Mouse (Mus musculus): Measurements from ENCODE around the gene Fam208a. TPM values are rescaled to one million over a fixed set of nuclear protein-coding genes. Genes with fewer than 3 reads are reported as not detected.

Fam208a gene
- polyA plus RNA-seq, 1 experiment from 2014 or later, result 10.9 TPM

- H3K4me3 ChIP-seq (ENCODE audit: low read length), result no peak overlapping the region
- no peaks in the 10 kb centered on the region for H3K27me3 ChIP-seq (replicated peaks; ENCODE audit: control insufficient read depth, insufficient read depth, low read length)
- H3K9ac ChIP-seq (ENCODE audit: low read depth, low read length), result no peak overlapping the region
- no peaks in the 10 kb centered on the region for H3K4me1 ChIP-seq (ENCODE audit: control insufficient read depth, insufficient read depth, low read depth, low read length)
- H3K36me3 ChIP-seq (ENCODE audit: control insufficient read depth, insufficient read depth, low read length), result no peaks in the 10 kb centered on the region
- H3K4me2 ChIP-seq (ENCODE audit: low read length), result no peak overlapping the region
- ATAC-seq, result no peak
- H3K27ac ChIP-seq (ENCODE audit: low read depth, low read length), result no peak overlapping the region
- WGBS, result 97% methylated on average over 2 of the region's 2 CpGs
- H3K9me3 ChIP-seq (ENCODE audit: control insufficient read depth, low read length), result no peaks in the 10 kb centered on the region
Observed at GRCm38 (mm10) chr14:27392660-27393059, 36.0 kb upstream of the Fam208a start.

- ATAC-seq, result no peak
- Histone ChIP-seq H3K27ac (ENCODE audit: low read depth, low read length) (no peak overlapping the region), H3K4me2 (ENCODE audit: low read length) (no peak overlapping the region), H3K9ac (ENCODE audit: low read depth, low read length) (no peak overlapping the region), H3K9me3 (ENCODE audit: control insufficient read depth, low read length) (no peaks in the 10 kb centered on the region), H3K27me3 (replicated peaks; ENCODE audit: control insufficient read depth, insufficient read depth, low read length) (no peaks in the 10 kb centered on the region), H3K4me1 (ENCODE audit: control insufficient read depth, insufficient read depth, low read depth, low read length) (no peaks in the 10 kb centered on the region), H3K36me3 (ENCODE audit: control insufficient read depth, insufficient read depth, low read length) (no peaks in the 10 kb centered on the region), H3K4me3 (ENCODE audit: low read length) (no peak overlapping the region)
- WGBS, result 71% methylated on average over 10 of the region's 10 CpGs
Observed at GRCm38 (mm10) chr14:27393806-27394205, 34.8 kb upstream of the Fam208a start.

- H3K36me3 ChIP-seq (ENCODE audit: control insufficient read depth, insufficient read depth, low read length), result no peaks in the 10 kb centered on the region
- no peak overlapping the region for H3K9ac ChIP-seq (ENCODE audit: low read depth, low read length)
- ATAC-seq, result no peak
- no peak overlapping the region for H3K4me3 ChIP-seq (ENCODE audit: low read length)
- H3K9me3 ChIP-seq (ENCODE audit: control insufficient read depth, low read length), result no peaks in the 10 kb centered on the region
- no peaks in the 10 kb centered on the region for H3K4me1 ChIP-seq (ENCODE audit: control insufficient read depth, insufficient read depth, low read depth, low read length)
- no peak overlapping the region for H3K27ac ChIP-seq (ENCODE audit: low read depth, low read length)
- WGBS, result 80% methylated on average over 7 of the region's 7 CpGs
- H3K27me3 ChIP-seq (replicated peaks; ENCODE audit: control insufficient read depth, insufficient read depth, low read length), result no peaks in the 10 kb centered on the region
- no peak overlapping the region for H3K4me2 ChIP-seq (ENCODE audit: low read length)
Observed at GRCm38 (mm10) chr14:27396424-27396823, 32.2 kb upstream of the Fam208a start.

GRCm38 (mm10) chr14:27397526-27397925, 31.1 kb upstream of the Fam208a start:
- Histone ChIP-seq H3K4me2 (ENCODE audit: low read length) (no peak overlapping the region), H3K27me3 (replicated peaks; ENCODE audit: control insufficient read depth, insufficient read depth, low read length) (no peaks in the 10 kb centered on the region), H3K9me3 (ENCODE audit: control insufficient read depth, low read length) (no peaks in the 10 kb centered on the region), H3K9ac (ENCODE audit: low read depth, low read length) (no peak overlapping the region), H3K4me3 (ENCODE audit: low read length) (no peak overlapping the region), H3K36me3 (ENCODE audit: control insufficient read depth, insufficient read depth, low read length) (no peaks in the 10 kb centered on the region), H3K4me1 (ENCODE audit: control insufficient read depth, insufficient read depth, low read depth, low read length) (no peaks in the 10 kb centered on the region), H3K27ac (ENCODE audit: low read depth, low read length) (no peak overlapping the region)
- 76% methylated on average over 6 of the region's 6 CpGs for WGBS
- no peak for ATAC-seq

GRCm38 (mm10) chr14:27400495-27400894, 28.1 kb upstream of the Fam208a start:
- H3K4me1 ChIP-seq (ENCODE audit: control insufficient read depth, insufficient read depth, low read depth, low read length), result no peaks in the 10 kb centered on the region
- no peak overlapping the region for H3K4me2 ChIP-seq (ENCODE audit: low read length)
- 90% methylated on average over 6 of the region's 6 CpGs for WGBS
- no peak for ATAC-seq
- H3K27ac ChIP-seq (ENCODE audit: low read depth, low read length), result no peak overlapping the region
- H3K9ac ChIP-seq (ENCODE audit: low read depth, low read length), result no peak overlapping the region
- no peaks in the 10 kb centered on the region for H3K9me3 ChIP-seq (ENCODE audit: control insufficient read depth, low read length)
- no peaks in the 10 kb centered on the region for H3K27me3 ChIP-seq (replicated peaks; ENCODE audit: control insufficient read depth, insufficient read depth, low read length)
- H3K36me3 ChIP-seq (ENCODE audit: control insufficient read depth, insufficient read depth, low read length), result no peaks in the 10 kb centered on the region
- H3K4me3 ChIP-seq (ENCODE audit: low read length), result no peak overlapping the region

GRCm38 (mm10) chr14:27401717-27402278, 26.8 kb upstream of the Fam208a start:
- H3K4me2 ChIP-seq (ENCODE audit: low read length), result no peak overlapping the region
- H3K36me3 ChIP-seq (ENCODE audit: control insufficient read depth, insufficient read depth, low read length), result no peaks in the 10 kb centered on the region
- no peak overlapping the region for H3K4me3 ChIP-seq (ENCODE audit: low read length)
- H3K9ac ChIP-seq (ENCODE audit: low read depth, low read length), result no peak overlapping the region
- no peaks in the 10 kb centered on the region for H3K27me3 ChIP-seq (replicated peaks; ENCODE audit: control insufficient read depth, insufficient read depth, low read length)
- no peaks in the 10 kb centered on the region for H3K4me1 ChIP-seq (ENCODE audit: control insufficient read depth, insufficient read depth, low read depth, low read length)
- H3K27ac ChIP-seq (ENCODE audit: low read depth, low read length), result no peak overlapping the region
- WGBS, result 90% methylated on average over 12 of the region's 12 CpGs
- ATAC-seq, result no peak
- H3K9me3 ChIP-seq (ENCODE audit: control insufficient read depth, low read length), result 0 out of 2 replicates have a peak, but pooled peaks cover 2% of the 10 kb centered on the region

- Histone ChIP-seq H3K4me2 (ENCODE audit: low read length) (no peak overlapping the region), H3K4me1 (ENCODE audit: control insufficient read depth, insufficient read depth, low read depth, low read length) (no peaks in the 10 kb centered on the region), H3K27me3 (replicated peaks; ENCODE audit: control insufficient read depth, insufficient read depth, low read length) (no peaks in the 10 kb centered on the region), H3K27ac (ENCODE audit: low read depth, low read length) (no peak overlapping the region), H3K9ac (ENCODE audit: low read depth, low read length) (no peak overlapping the region), H3K36me3 (ENCODE audit: control insufficient read depth, insufficient read depth, low read length) (no peaks in the 10 kb centered on the region), H3K4me3 (ENCODE audit: low read length) (no peak overlapping the region), H3K9me3 (ENCODE audit: control insufficient read depth, low read length) (0 out of 2 replicates have a peak, but pooled peaks cover 2% of the 10 kb centered on the region)
- no peak for ATAC-seq
- 78% methylated on average over 10 of the region's 10 CpGs for WGBS
Observed at GRCm38 (mm10) chr14:27402332-27403250, 26.0 kb upstream of the Fam208a start.

- H3K4me1 ChIP-seq (ENCODE audit: control insufficient read depth, insufficient read depth, low read depth, low read length), result no peaks in the 10 kb centered on the region
- H3K4me2 ChIP-seq (ENCODE audit: low read length), result no peak overlapping the region
- H3K9me3 ChIP-seq (ENCODE audit: control insufficient read depth, low read length), result peaks cover 4% of the 10 kb centered on the region; the same call in 1 of the 2 replicates
- no peak overlapping the region for H3K9ac ChIP-seq (ENCODE audit: low read depth, low read length)
- no peak overlapping the region for H3K27ac ChIP-seq (ENCODE audit: low read depth, low read length)
- no peaks in the 10 kb centered on the region for H3K36me3 ChIP-seq (ENCODE audit: control insufficient read depth, insufficient read depth, low read length)
- WGBS, result 78% methylated on average over 4 of the region's 4 CpGs
- no peak overlapping the region for H3K4me3 ChIP-seq (ENCODE audit: low read length)
- H3K27me3 ChIP-seq (replicated peaks; ENCODE audit: control insufficient read depth, insufficient read depth, low read length), result no peaks in the 10 kb centered on the region
- no peak for ATAC-seq
Observed at GRCm38 (mm10) chr14:27405452-27405851, 23.2 kb upstream of the Fam208a start.

GRCm38 (mm10) chr14:27405947-27406346, 22.7 kb upstream of the Fam208a start:
- Histone ChIP-seq H3K9me3 (ENCODE audit: control insufficient read depth, low read length) (peaks cover 4% of the 10 kb centered on the region; the same call in 1 of the 2 replicates), H3K4me3 (ENCODE audit: low read length) (no peak overlapping the region), H3K27ac (ENCODE audit: low read depth, low read length) (no peak overlapping the region), H3K4me2 (ENCODE audit: low read length) (no peak overlapping the region), H3K27me3 (replicated peaks; ENCODE audit: control insufficient read depth, insufficient read depth, low read length) (no peaks in the 10 kb centered on the region), H3K36me3 (ENCODE audit: control insufficient read depth, insufficient read depth, low read length) (no peaks in the 10 kb centered on the region), H3K4me1 (ENCODE audit: control insufficient read depth, insufficient read depth, low read depth, low read length) (no peaks in the 10 kb centered on the region), H3K9ac (ENCODE audit: low read depth, low read length) (no peak overlapping the region)
- no peak for ATAC-seq
- 95% methylated on average over 2 of the region's 2 CpGs for WGBS

Measured in hindbrain, embryonic 16.5 days (tissue).